Mouse (Mus musculus) embryo, embryonic 10 days (tissue): ENCODE measurements around the gene Ptgdr2.
A peak's percentile ranks its signal among the peaks of the same experiment; 100 is the strongest.

Experiments
- DNase-seq: peaks from one replicate; pipeline ENCODE4 v3.0.0-alpha.2; 2015; ENCODE audit warnings: low spot score

Gene Ptgdr2

DNA sequence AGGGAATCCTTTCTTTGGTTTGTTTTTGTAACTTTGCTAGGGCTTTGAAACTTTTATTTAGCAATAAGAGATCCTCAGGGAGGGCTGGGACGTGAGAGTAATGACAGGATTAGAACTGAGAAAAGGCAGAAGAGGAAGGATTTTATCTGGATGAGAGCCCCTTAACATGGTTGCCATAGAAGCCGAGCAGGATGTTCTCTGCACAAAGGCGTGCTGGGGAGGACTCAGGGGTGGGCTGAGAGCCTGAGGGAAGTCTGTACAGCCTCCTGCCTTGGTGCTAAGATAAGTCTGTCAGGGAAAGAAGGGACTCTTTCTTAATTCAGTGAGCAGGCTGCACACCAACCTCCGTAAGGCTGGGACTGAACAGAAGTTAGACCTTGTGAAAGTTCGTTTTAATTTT lies 1.9 kb upstream of the Ptgdr2 start:
- no peak for DNase-seq

DNA sequence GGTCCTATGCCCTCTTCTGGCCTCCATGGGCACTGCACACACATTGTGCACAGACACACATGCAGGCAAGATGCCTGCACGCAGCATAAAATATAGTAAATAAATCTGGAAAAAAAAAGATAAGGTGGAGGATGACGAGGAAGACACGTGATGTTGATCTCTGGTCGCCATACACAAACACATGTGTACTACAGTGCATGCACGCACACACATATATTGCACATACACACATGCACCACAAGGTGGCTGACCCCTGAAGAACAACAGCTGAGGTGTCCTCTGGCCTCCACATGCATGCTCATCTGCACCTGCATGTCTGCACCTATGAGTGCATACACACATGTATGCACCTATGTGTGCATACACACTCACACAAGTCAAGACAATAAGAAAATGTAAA lies 883 bp upstream of the Ptgdr2 start:
- DNase-seq = no peak

DNA sequence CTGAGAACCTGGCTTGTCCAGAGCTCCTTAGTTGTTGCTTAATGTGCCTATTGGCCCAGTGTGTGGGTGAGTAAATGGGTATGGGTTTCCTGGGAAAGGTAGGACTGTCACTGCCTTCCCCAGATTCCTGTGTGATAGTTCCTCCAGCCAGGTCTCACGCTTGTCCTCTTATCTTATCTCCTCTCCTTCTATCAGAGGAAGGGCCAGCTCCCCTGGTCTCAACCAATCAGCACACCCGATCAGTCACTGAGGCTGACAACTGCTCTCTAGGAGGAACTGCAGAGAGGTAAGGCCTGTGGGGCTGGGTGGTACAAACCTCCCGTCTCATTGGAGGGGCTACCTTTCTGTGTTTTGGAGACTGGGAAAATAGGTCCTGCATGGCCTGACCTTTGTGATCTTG lies 1.8 kb downstream of the Ptgdr2 start:
- DNase-seq = no peak

DNA sequence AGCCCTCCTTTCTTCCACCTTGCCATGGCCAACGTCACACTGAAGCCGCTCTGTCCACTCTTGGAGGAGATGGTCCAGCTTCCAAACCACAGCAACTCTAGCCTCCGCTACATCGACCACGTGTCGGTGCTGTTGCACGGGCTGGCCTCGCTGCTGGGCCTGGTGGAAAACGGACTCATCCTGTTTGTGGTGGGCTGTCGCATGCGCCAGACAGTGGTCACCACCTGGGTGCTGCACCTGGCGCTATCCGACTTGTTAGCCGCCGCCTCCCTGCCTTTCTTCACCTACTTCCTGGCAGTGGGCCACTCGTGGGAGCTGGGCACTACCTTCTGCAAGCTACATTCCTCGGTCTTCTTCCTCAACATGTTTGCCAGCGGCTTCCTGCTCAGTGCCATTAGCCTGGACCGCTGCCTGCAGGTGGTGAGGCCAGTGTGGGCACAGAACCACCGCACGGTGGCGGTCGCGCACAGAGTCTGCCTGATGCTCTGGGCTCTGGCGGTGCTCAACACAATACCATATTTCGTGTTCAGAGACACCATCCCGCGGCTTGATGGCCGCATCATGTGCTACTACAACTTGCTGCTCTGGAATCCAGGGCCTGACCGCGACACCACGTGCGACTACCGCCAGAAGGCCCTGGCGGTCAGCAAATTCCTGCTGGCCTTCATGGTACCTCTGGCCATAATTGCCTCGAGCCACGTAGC lies 3.3 kb downstream of the Ptgdr2 start:
- DNase-seq = peak; percentile 95

DNA sequence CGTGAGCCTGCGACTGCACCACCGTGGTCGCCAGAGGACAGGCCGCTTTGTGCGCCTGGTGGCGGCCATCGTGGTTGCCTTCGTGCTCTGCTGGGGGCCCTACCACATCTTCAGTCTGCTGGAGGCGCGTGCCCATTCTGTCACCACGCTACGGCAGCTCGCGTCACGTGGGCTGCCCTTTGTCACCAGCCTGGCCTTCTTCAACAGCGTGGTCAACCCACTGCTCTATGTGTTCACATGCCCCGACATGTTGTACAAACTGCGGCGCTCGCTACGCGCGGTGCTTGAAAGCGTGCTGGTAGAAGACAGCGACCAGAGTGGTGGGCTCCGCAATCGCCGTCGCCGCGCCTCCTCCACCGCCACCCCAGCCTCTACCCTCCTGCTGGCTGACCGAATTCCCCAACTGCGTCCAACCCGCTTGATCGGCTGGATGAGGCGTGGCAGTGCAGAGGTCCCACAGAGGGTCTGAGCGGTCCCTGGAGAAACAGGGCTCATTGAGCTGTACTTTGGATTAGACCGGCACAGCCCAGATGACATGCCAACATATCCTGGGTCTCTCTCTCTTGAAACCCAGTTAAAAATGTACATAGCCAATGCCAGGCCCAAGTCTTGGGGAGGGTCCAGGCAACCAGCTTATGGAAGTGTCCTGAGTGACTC lies 4.0 kb downstream of the Ptgdr2 start:
- DNase-seq = peak; percentile 74

DNA sequence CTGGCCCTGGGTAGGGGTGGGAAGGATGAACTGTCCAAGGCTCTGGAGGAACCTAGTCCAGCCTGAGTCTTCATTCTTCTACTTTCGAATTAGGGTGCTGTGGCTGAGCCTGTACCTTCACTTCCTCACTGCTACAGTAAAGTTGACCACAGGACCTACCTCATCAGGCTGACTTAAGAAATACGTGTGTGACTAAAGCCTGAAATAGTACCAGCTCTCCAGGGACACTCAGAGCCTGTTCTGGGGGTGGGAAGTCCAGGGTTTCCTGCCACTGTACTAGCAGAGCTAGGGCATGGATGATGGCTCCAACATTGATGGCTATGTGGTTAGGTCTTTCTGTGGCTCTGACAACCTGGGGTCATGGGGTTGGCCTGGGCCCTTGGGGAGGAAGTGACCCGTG lies 7.0 kb downstream of the Ptgdr2 start:
- DNase-seq = no peak

DNA sequence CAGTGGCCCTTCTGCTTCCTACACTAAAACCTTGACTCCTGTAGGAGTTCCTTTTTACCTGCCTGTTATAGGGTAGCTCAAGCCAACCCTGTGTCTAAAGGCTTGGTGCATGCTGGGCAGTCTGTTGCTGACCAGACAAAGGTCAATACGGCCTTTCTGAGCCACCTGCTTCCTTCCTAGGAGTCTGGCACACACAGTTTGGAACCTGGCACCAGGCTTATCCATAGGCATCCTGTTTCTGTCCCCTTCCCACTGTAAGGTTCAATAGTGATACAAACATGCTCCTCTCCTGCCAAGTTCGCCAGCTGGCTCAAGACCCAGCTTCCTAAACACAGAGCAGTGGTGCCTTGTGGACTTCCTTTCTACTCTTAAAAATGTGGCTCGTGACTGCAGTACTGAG lies 9.5 kb downstream of the Ptgdr2 start:
- no peak for DNase-seq

DNA sequence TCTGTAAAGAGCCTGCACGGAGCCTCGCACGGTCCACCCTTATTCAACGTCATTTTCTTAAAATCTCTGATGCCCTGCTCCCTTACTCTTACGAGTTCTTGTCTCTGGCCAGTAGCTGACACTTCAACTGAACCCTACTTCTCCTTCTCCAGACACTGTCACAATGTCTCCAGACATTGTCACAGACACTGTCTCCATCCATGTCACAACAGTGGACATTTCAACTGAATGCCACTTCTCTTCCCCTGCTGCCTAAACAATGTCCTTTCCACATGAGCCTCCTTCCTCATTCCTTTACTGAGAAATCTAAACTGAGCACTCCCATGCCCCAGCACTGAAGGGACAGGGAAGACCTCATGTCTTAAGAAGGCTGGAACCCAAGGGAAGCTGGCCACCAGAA lies 10.3 kb downstream of the Ptgdr2 start:
- DNase-seq = no peak

DNA sequence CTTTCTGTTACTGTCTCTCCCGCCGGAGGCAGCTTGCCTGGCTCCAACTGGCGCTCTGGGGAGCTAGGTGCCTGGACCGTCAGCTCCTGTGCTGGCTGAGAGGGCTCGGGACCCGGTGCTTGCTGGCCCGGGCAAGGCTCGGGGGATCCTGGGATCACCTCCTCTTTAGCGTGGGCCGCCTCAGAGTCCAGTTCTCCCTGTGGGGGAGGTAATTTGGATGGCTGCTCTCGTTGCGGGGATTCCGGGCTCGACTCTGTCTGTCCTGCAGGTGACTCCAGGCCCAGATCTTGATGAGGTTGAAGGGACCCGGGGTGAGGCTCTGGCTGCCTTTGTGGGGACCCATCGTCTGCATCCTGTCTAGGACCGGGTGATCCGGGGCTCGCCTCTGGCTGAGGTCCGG lies 11.5 kb downstream of the Ptgdr2 start:
- DNase-seq = no peak

DNA sequence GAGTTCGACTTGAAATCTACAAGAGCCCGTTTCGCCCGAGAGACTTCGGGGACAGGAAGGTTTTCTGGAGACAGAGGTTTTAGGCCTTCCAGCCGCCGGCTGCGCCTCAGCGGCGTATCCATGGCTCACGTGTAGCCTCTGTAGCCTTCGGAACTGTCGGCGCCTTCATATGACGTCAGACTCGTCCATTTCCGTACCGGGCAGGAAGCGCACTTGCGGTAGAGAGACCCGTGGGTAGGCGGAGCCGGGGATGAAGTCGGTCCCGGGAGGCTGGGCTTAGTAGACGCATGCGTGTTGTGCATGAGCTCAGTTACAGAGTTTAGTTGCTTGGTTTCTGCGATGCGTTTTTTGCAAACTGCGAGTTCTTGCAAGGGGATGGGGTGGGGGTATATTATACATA lies 12.2 kb downstream of the Ptgdr2 start, which contains the start of gene Ccdc86:
Ccdc86 (minus strand) TSS at position 155 of the 400 bp plus-strand sequence.
- peak; percentile 100 for DNase-seq

DNA sequence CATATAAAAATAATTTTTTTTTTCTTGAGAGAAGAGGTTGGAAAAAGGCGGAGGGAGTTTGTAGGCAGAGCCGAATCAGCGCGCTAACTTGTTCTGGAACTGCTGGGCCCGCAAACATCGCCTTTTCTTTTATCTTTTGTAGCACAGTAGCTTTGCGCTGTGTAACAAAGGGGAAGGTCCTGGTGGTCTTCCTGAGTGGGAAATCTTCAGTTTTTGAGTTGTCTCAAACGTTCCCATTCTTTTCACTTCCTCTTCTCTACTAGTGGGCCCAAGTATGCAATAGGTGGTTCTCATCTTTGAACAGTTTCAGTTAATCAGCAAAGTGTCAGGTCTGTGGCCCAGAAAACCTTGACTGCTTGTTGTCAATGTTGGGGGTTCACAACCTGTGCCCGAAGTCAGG lies 12.6 kb downstream of the Ptgdr2 start:
- no peak for DNase-seq

DNA sequence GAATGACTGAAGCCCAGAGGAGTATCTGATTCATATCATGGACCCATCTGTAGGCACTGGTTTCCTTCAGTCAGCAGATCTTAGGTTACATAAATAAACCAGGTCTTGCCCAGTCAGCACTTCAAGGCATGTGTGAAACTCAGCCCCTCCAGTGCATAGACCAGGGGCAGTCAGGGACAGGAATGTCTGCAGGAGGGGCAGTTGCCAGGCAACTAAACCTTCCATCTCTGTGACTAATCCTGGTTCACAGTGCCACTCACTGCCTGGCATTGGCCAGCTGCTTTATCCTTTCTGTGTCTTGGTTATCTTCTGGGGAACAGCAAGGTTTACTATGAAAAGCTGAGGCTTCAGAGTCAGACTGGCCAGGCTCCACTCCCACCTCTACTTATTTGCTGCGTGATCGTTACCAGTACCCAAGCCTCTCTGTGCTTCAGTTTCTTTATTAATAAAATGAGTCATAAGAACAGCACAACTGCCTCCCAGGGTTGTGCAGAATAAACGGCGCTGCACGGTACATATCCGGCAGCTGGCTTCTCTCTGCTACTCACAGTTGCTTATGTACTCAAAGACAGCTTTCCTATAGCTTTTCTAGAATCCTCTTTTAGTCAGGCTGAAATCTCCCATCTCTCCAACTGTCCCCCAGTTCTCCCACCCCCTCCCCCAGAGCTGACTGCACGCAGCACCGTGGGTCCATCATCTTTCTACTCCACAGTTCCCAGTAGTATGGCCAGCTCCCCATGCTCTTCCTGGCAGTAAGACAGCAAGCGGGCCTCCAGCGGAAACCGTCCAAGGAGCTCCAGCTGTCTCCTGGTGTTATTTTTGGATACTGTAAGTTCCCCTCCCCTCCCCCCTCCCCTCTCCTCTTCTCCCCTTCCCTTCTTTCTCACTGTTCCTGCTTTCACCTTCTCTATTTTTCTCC lies 15.3 kb downstream of the Ptgdr2 start:
- peak; percentile 47 for DNase-seq

DNA sequence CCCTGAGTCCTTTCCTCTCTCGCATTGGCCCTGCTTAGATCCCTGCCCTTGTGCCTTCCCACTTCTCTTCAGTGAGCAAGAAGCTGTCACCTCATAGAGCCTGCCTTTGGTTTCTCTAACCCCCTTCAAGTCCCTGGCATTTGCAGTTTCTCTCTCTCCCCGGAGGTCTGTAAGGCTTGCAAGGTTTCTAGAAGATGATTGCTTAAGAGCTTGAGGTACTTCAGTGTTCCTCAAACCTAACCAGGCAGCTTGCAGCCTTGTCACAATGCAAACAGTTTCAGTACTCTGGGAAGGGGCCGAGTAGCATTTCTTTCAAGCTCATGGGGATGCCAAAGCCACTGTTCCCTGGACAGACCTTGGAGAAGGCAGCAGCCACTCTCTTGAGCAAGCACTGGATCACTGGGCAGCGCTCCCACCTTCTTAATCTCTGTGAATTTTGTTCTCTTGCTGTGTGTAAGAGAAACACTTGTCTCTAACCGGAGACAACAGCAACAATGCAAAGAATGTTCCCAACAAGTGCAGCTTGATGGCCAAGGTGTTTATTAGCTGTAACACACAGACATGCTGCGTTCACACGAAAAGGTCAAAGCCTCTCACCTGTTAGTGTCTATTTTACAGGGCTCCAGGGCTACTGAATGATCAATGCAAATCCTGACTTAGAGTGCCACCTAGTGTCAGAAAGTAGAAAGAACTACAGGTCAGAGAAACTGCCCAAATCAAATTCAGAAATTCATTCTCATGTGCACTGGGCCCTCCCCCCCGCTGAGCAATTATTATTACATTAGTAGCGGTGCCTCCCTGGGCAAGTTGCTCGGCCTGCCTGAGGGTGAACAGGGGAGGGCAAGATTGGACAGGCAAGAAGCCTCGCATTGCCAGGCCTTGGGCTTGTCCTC lies 22.4 kb downstream of the Ptgdr2 start:
- peak; percentile 85 for DNase-seq

DNA sequence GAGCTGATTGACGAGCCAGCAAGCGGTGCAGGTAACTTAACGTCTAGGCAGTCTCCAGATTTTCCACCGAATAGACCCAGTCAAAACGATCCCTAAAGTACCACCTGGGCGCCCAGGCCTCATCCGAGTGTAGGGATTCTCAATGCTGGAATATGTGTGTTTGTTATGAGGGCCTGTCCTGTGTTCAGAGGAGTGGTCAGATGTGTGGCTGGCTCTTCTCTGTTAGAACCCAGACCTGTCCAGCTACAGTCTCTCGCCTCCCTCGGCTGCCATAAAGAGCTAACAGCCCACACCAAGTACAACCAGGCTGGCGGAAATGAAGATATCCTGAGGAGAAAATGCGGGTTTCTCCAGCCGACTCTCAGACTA lies 23.0 kb downstream of the Ptgdr2 start:
- no peak for DNase-seq

DNA sequence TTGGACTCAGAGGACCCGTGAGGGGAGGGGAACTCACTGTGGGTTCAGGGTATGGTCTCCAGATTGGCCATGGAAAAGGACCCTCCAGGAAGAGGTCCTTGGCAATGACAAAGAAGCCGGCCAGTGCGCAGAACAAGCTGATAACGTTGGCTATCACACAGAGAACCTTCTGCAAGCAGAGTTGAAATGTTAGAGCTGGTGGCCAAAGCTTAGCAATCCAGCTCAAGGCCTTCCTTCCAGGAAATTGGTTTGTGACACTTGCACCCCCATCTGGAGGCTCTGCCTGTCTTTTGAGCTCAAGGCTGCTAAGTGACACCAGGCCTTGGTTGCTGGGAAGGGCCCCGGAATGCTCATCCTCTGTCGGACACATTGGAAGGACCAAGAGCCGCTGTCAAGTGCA lies 28.8 kb downstream of the Ptgdr2 start:
- DNase-seq = no peak

DNA sequence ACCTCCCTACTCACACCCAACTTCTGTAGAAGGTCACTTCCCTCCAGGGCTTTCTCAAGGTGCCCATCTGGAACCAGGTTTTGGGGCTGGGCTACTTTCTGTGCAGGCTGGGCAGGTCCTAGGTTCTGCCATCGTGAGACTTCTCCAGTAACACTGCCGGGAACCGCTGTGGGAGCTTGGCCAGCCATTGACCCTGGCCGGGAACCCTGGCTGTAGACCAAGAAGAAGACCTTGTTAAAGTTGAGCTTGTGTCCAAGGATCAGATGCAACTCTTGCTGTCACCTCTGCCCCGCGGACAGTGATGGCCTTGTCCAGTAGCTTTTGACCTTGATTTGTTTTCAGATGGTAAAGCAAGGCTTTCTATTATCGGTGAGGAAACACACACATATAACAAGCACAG lies 31.6 kb downstream of the Ptgdr2 start:
- DNase-seq = no peak

DNA sequence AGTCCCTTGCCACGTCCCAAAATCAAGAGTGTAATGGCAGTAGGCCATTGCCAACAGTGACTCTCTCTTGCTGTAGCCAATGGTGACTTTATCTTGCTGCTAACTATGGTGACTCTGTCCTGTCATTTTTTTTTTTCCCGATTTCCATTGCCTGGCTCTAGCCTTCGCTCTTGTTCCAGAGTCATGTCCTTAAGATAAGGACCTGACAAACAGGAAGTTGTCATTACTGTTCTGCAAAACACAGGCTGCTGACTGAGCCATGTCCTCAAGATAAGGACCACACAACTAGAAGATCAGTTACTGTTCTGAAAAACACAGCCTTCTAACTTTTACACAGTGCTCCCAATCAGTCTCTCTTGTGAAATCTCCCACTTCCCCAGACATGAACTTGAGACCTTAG lies 33.5 kb downstream of the Ptgdr2 start:
- DNase-seq = no peak

DNA sequence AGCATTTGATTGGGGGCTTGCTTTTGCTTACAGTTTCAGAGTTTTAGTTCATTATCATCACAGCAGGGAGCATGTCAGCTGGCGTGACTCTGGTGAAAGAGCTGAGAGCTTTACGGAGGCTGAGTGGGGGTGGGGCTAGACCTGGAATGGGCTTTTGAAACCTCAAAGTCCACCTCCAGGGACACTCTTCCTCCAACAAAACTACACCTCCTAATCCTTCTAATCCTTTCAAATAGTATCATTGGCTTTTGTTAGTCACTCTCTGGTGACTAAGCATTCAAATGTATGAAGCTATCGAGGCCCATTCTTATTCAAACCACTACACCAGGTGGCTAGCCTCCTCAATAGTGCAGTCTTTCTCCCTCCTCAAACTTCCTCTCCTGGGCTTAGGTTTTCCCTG lies 35.7 kb downstream of the Ptgdr2 start:
- DNase-seq = no peak

DNA sequence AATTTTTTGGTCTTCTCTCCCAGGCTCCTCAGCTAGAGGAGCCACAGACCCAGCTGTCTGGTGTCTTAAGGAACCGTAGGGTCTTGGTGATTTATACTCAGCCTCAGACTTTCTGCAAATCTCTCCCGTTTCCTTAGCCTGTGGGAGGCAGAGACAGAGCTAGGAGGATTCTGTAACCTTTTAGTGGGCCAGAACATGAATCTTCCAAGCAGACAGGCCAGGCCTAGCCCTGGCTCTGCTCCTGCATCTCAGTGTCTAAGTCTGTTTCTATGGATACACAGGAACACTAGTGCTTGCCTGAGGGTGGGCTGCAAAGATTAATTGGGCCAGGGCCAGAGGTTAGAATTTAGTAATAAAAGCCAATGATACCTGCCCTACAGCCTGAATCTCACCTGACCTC lies 36.2 kb downstream of the Ptgdr2 start:
- peak; percentile 14 for DNase-seq

DNA sequence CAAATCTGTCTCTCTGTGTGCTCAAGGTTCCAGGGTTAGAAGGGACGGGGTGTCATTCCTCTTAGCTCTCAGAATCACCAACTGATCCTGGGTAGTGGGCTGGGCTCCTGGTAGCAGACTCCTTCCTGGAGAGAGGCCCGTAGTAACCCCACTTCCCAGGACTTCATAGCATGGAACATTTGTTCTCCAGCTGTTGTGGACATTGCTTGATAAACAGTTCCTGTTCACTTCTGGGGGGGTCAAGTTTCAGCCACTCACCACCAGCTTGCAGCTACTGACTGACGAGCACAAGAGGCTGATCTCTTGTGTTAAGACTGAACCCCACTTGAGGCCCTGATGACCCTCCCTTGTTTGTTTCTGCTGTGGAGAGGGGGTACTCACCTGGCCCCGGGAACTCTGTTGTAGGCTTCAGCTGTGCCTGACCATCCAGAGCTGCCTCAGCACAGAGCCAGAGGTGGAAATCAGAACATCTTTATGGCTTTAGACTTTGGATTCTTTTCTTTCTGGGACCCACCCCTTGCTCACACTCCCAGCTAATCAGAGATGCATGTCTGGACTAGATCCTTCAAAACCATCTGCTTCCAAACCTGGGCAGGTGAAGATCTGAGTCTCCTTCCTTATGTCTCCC lies 37.4 kb downstream of the Ptgdr2 start, which contains the start of gene Ms4a10:
Ms4a10 (minus strand) TSS at position 433 of the 628 bp plus-strand sequence.
- DNase-seq = peak; percentile 11

DNA sequence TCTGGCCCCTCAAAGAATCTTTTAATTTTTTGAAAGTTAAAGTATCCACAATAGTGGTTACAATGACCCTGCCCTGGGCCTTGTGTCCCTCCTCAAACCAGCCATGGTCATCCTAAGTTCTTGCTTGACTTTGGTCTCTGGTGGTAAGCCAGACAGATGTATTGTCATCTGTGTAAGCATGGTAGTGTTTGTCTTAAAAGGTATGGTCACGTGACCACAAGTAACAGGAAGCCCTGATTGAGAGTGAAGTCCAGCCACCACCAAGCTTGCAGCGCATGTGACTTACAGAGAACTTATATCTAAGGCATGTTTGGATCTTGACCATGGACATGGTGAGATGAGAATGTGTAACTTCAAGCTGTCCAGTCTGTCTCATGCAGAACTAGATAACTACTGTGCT lies 38.2 kb downstream of the Ptgdr2 start:
- DNase-seq = no peak
